Mouse (Mus musculus) 3134 (cell line): ENCODE results near the gene Slc22a27.
"Not testable (repeated sequence)": the region's sequence is repeated elsewhere in the genome, so short reads cannot be mapped to it uniquely, and the experiment has no call there.

Source experiments
- DNase-seq: peaks from one replicate; pipeline ENCODE4 v3.0.0-alpha.2; 2011; ENCODE audit warnings: low spot score; ENCODE audit not compliant: insufficient read length; ENCODE audit errors: extremely low read depth

The Slc22a27 gene

GRCm38 (mm10) chr19:7965927-7966326, at the start of gene Slc22a27:
Gene Slc22a27, minus strand, starts transcription at chr19:7966027.
- DNase-seq: not testable (repeated sequence)

GRCm38 (mm10) chr19:8011596-8011995, 45.8 kb upstream of the Slc22a27 start:
- DNase-seq: not testable (repeated sequence)

GRCm38 (mm10) chr19:8009086-8009485, 43.3 kb upstream of the Slc22a27 start:
- DNase-seq: not testable (repeated sequence)

- DNase-seq: no peak
These were observed 2.9 kb upstream of the Slc22a27 start for GRCm38 (mm10) chr19:7968703-7969102.

GRCm38 (mm10) chr19:7966550-7966949, 723 bp upstream of the Slc22a27 start:
- DNase-seq: not testable (repeated sequence)

GRCm38 (mm10) chr19:7939391-7939790, 26.4 kb downstream of the Slc22a27 start:
- DNase-seq: not testable (repeated sequence)

- DNase-seq: no peak
These were observed 89.2 kb downstream of the Slc22a27 start for GRCm38 (mm10) chr19:7876626-7877025.

GRCm38 (mm10) chr19:7829851-7830250, 136.0 kb downstream of the Slc22a27 start:
- DNase-seq: no peak
